Mouse (Mus musculus): ENCODE measurements at regions not wholly inside any gene's neighbourhood (a gene's known extent, or its start where the extent isn't known, plus 50 kb on each side); places are given as distances from the start of the nearest gene placed in this dataset.

DNA sequence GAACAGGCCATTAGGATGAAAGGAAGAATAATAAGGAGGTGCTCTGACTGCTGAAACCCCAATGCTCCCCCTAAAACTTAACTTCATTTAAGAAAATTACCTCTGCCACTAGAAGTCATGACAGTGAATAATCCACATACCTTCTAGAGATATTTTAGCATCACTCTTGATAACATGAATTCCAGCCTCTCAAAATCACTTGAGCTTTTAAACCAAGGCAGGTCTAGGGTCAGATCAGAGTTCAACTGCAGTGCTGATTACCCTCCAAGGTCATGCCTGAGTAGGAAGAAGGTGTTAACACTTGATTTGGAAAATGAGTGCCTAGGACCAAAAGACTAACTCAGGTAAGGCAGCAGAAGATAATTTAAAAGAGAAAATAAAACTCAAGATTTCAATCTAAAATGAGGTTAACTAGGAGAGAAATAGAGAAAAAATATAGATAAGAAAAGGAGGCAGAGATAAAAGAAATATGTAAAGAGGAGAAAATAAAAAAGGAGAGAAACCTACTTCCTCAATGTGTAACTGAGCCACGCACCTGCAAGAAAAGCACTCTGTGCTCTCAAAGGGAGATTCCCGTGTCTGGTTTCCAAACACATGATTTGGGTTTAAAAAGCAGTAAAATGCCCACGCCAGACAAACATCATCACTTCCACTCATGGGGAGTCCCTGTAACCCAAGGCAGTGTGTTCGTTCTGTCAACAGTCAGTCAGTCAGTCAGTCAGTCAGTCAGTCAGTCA lies 229.8 kb downstream of the Trib2 start:
- no peak for DNase-seq (ENCODE audit: low spot score)
- Histone ChIP-seq H3K9ac (replicated peaks; ENCODE audit: low read depth, low read length) (no peak overlapping the region), H3K27me3 (ENCODE audit: control insufficient read depth, insufficient read depth, low read length) (no peaks in the 10 kb centered on the region), H3K27ac (ENCODE audit: low read depth) (no peak overlapping the region), H3K9me3 (replicated peaks; ENCODE audit: control insufficient read depth, low read length) (no peaks in the 10 kb centered on the region), H3K4me3 (ENCODE audit: low read depth, low read length) (no peak overlapping the region), H3K36me3 (replicated peaks; ENCODE audit: control insufficient read depth, insufficient read depth, low read length) (no peaks in the 10 kb centered on the region), H3K4me2 (ENCODE audit: low read depth, low read length) (no peak overlapping the region), H3K4me1 (ENCODE audit: control insufficient read depth, insufficient read depth) (peaks cover 15% of the 10 kb centered on the region; the same call in 1 of the 2 replicates)
- no peak for TF ChIP-seq EP300 (IDR thresholded peaks at IDR 0.05; ENCODE audit: low read depth)
- no peak for TF ChIP-seq CTCF (IDR thresholded peaks at IDR 0.05; ENCODE audit: low read depth)
- ATAC-seq (ENCODE audit: insufficient read depth, low read depth) = no peak
- 77% methylated on average over 4 of the region's 4 CpGs for WGBS

DNA sequence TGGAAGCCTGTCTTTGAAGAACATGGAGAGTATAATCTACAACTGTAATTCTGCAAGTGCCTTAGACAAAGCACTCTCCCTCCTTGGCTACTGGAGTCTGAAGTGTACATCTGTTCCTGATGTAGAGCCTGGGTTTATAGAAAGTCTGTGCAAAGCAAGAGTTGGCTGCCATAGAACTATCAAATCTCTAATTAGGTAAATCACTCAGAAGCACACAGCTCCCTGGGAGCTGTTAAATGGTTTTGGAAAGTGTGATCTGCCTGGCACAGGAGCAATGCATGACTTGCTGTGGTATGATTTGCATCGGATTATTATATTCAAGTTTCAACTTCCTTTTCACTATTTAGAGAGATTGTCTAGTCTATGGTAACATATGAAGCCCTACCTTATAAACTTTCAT lies 230.9 kb downstream of the Trib2 start:
- Histone ChIP-seq H3K4me2 (ENCODE audit: low read depth, low read length) (no peak overlapping the region), H3K9me3 (replicated peaks; ENCODE audit: control insufficient read depth, low read length) (no peaks in the 10 kb centered on the region), H3K27ac (ENCODE audit: low read depth) (no peak overlapping the region), H3K4me3 (ENCODE audit: low read depth, low read length) (no peak overlapping the region), H3K4me1 (ENCODE audit: control insufficient read depth, insufficient read depth) (peaks cover 15% of the 10 kb centered on the region; the same call in 1 of the 2 replicates), H3K9ac (replicated peaks; ENCODE audit: low read depth, low read length) (no peak overlapping the region), H3K36me3 (replicated peaks; ENCODE audit: control insufficient read depth, insufficient read depth, low read length) (no peaks in the 10 kb centered on the region), H3K27me3 (ENCODE audit: control insufficient read depth, insufficient read depth, low read length) (no peaks in the 10 kb centered on the region)
- no peak for DNase-seq (ENCODE audit: low spot score)
- TF ChIP-seq EP300 (IDR thresholded peaks at IDR 0.05; ENCODE audit: low read depth) (no peak), CTCF (IDR thresholded peaks at IDR 0.05; ENCODE audit: low read depth) (no peak)
- 78% methylated on average over 1 of the region's 1 CpGs for WGBS
- ATAC-seq (ENCODE audit: insufficient read depth, low read depth) = no peak

DNA sequence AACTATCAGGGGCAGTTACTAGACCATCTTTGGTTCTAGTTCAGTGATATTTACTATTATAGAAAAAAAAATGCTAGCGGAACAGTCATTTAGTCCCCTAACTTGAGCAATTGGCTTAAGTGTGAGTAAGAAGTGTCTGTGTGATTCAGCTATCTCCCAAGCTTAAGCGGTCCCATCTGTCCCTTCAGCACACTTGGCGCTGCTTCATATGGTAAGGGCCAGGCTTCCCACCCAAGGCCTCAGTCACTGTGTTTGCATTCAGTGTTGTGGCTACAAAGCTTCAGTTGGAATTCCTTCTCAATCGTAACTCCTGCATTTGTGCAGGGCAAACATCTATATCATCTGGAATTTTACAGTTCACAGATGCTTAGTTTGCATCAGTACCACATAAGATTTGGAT lies 232.0 kb downstream of the Trib2 start:
- Histone ChIP-seq H3K4me2 (ENCODE audit: low read depth, low read length) (no peak overlapping the region), H3K9me3 (replicated peaks; ENCODE audit: control insufficient read depth, low read length) (no peaks in the 10 kb centered on the region), H3K27me3 (ENCODE audit: control insufficient read depth, insufficient read depth, low read length) (no peaks in the 10 kb centered on the region), H3K36me3 (replicated peaks; ENCODE audit: control insufficient read depth, insufficient read depth, low read length) (no peaks in the 10 kb centered on the region), H3K9ac (replicated peaks; ENCODE audit: low read depth, low read length) (no peak overlapping the region), H3K4me1 (ENCODE audit: control insufficient read depth, insufficient read depth) (peaks cover 15% of the 10 kb centered on the region; the same call in 1 of the 2 replicates), H3K27ac (ENCODE audit: low read depth) (no peak overlapping the region), H3K4me3 (ENCODE audit: low read depth, low read length) (no peak overlapping the region)
- WGBS = 81% methylated on average over 4 of the region's 4 CpGs
- TF ChIP-seq EP300 (IDR thresholded peaks at IDR 0.05; ENCODE audit: low read depth) = no peak
- no peak for TF ChIP-seq CTCF (IDR thresholded peaks at IDR 0.05; ENCODE audit: low read depth)
- DNase-seq (ENCODE audit: low spot score) (no peak), ATAC-seq (ENCODE audit: insufficient read depth, low read depth) (no peak)

GRCm38 (mm10) chr12:15566785-15567109 lies 250.0 kb downstream of the Trib2 start:
- TF ChIP-seq CTCF (IDR thresholded peaks at IDR 0.05; ENCODE audit: low read depth) (no peak), EP300 (IDR thresholded peaks at IDR 0.05; ENCODE audit: low read depth) (no peak)
- H3K4me1 ChIP-seq (ENCODE audit: control insufficient read depth, insufficient read depth) = no peaks in the 10 kb centered on the region
- H3K9me3 ChIP-seq (replicated peaks; ENCODE audit: control insufficient read depth, low read length) = no peaks in the 10 kb centered on the region
- DNase-seq (ENCODE audit: low spot score) = no peak
- 70% methylated on average over 4 of the region's 4 CpGs for WGBS
- H3K4me2 ChIP-seq (ENCODE audit: low read depth, low read length) = no peak overlapping the region
- H3K27ac ChIP-seq (ENCODE audit: low read depth) = peak overlapping the region; percentile 77
- no peak overlapping the region for H3K9ac ChIP-seq (replicated peaks; ENCODE audit: low read depth, low read length)
- no peak overlapping the region for H3K4me3 ChIP-seq (ENCODE audit: low read depth, low read length)
- no peaks in the 10 kb centered on the region for H3K27me3 ChIP-seq (ENCODE audit: control insufficient read depth, insufficient read depth, low read length)
- no peak for ATAC-seq (ENCODE audit: insufficient read depth, low read depth)
- H3K36me3 ChIP-seq (replicated peaks; ENCODE audit: control insufficient read depth, insufficient read depth, low read length) = no peaks in the 10 kb centered on the region

GRCm38 (mm10) chr12:15565941-15566784 lies 250.6 kb downstream of the Trib2 start:
- H3K4me1 ChIP-seq (ENCODE audit: control insufficient read depth, insufficient read depth) = no peaks in the 10 kb centered on the region
- H3K9me3 ChIP-seq (replicated peaks; ENCODE audit: control insufficient read depth, low read length) = no peaks in the 10 kb centered on the region
- no peaks in the 10 kb centered on the region for H3K36me3 ChIP-seq (replicated peaks; ENCODE audit: control insufficient read depth, insufficient read depth, low read length)
- 40% methylated on average over 3 of the region's 3 CpGs for WGBS
- peak; percentile 89 for ATAC-seq (ENCODE audit: insufficient read depth, low read depth)
- H3K4me2 ChIP-seq (ENCODE audit: low read depth, low read length) = no peak overlapping the region
- no peaks in the 10 kb centered on the region for H3K27me3 ChIP-seq (ENCODE audit: control insufficient read depth, insufficient read depth, low read length)
- H3K27ac ChIP-seq (ENCODE audit: low read depth) = peak overlapping the region; percentile 77
- no peak overlapping the region for H3K4me3 ChIP-seq (ENCODE audit: low read depth, low read length)
- no peak overlapping the region for H3K9ac ChIP-seq (replicated peaks; ENCODE audit: low read depth, low read length)
- TF ChIP-seq EP300 (IDR thresholded peaks at IDR 0.05; ENCODE audit: low read depth) (no peak), CTCF (IDR thresholded peaks at IDR 0.05; ENCODE audit: low read depth) (no peak)
- DNase-seq (ENCODE audit: low spot score) = peak; percentile 88
